Mouse (Mus musculus) cerebellum, adult 2 months (tissue): Measurements from ENCODE around the gene Natd1.

Source experiments
- CTCF ChIP-seq: fragments of 200-500 bp; IDR thresholded peaks from 2 replicates; pipeline ENCODE4 v1.5.1; 2011; ENCODE audit warnings: low read depth, mild to moderate bottlenecking, control low read depth, low read length, moderate library complexity, borderline replicate concordance; ENCODE audit not compliant: insufficient read depth
- POLR2A ChIP-seq: fragments of 200-500 bp; IDR thresholded peaks from 2 replicates; pipeline ENCODE4 v1.6.1; 2011; ENCODE audit warnings: low read length, control low read depth, borderline replicate concordance; ENCODE audit not compliant: insufficient read depth

DNA sequence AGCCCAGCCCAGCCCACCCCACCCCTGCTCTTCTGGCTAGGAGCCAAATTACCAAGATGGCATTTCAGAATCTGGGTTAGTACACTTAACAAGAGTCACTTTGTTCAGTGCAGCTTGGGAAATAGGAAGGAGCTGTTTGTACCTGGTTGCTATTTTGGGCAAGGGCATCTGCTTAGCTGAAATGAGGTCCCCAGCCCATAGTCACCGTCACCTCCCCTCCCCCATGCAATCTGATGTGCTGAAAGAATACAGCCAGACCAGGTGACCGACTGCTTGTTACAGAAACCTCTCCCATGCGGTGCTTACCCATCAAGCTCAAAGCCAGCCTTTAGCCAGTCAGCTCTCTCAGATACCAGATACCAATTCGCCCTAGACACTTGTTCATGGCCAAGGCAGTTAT lies 51.4 kb downstream of the Natd1 start:
- no peak for TF ChIP-seq CTCF
- no peak for TF ChIP-seq POLR2A
